Mouse (Mus musculus): ENCODE data around the gene Ptchd4. TPM values are rescaled to one million over a fixed set of nuclear protein-coding genes. Genes with fewer than 3 reads are reported as not detected.

Ptchd4 gene
- polyA plus RNA-seq, 1 experiment from 2014 or later, result 0.37 TPM

DNA sequence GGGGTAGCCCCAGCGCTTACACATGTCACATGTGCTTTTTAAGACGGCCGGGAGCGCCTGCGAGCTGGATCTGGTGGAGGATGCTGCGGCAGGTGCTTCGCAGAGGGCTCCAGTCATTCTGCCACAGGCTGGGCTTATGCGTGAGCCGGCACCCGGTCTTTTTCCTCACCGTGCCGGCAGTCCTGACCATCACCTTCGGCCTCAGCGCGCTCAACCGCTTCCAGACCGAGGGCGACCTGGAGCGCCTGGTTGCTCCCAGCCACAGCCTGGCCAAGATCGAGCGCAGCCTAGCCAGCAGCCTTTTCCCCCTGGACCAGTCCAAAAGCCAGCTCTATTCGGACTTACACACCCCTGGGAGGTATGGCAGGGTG is 850 bp downstream of the Ptchd4 start:
- H3K36me3 ChIP-seq, result no peaks in the 10 kb centered on the region
- peak overlapping the region; percentile 95 for H3K4me2 ChIP-seq
- no peak overlapping the region for H3K27ac ChIP-seq
- no peaks in the 10 kb centered on the region for H3K9me3 ChIP-seq
- WGBS, result under 1% methylated on average over 21 of the region's 22 CpGs
- no peak overlapping the region for H3K9ac ChIP-seq
- H3K4me3 ChIP-seq (replicated peaks), result peak overlapping the region; percentile 47
- no peak; the same call in 1 of the 2 replicates for ATAC-seq (ENCODE audit: insufficient read depth, low FRiP score, low read depth)
- peaks cover 4% of the 10 kb centered on the region; the same call in 1 of the 2 replicates for H3K4me1 ChIP-seq
- 0 out of 2 replicates have a peak, but pooled peaks cover 14% of the 10 kb centered on the region for H3K27me3 ChIP-seq (replicated peaks)

DNA sequence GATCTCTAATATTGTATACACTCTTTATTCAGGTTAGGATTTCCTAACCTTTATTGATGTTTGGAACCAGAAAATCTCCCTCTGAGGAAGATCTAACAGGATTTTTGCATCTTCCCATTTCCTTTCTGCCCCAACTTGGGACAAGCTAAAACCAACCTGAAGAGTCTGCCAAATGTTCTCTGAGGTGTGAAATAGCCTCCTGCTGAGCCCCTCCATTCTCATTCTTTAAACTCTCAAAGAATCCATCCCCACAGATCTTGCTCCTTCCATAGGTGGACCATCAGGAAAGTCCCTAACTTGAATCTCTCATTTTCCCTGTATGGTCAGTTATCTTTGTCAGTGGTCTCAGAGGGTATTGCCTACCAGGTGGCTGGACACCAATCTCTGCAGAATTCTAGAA is 20.0 kb downstream of the Ptchd4 start:
- no peaks in the 10 kb centered on the region for H3K4me1 ChIP-seq
- H3K27ac ChIP-seq, result no peak overlapping the region
- H3K36me3 ChIP-seq, result no peaks in the 10 kb centered on the region
- H3K4me3 ChIP-seq (replicated peaks), result no peak overlapping the region
- no peak overlapping the region for H3K4me2 ChIP-seq
- no peaks in the 10 kb centered on the region for H3K9me3 ChIP-seq
- ATAC-seq (ENCODE audit: insufficient read depth, low FRiP score, low read depth), result no peak
- no peaks in the 10 kb centered on the region for H3K27me3 ChIP-seq (replicated peaks)
- no peak overlapping the region for H3K9ac ChIP-seq

GRCm38 (mm10) chr17:42336571-42336970 is 20.8 kb downstream of the Ptchd4 start:
- H3K27me3 ChIP-seq (replicated peaks), result no peaks in the 10 kb centered on the region
- no peak overlapping the region for H3K27ac ChIP-seq
- no peak for ATAC-seq (ENCODE audit: insufficient read depth, low FRiP score, low read depth)
- 78% methylated on average over 6 of the region's 6 CpGs for WGBS
- H3K4me1 ChIP-seq, result no peaks in the 10 kb centered on the region
- H3K9ac ChIP-seq, result no peak overlapping the region
- no peak overlapping the region for H3K4me2 ChIP-seq
- no peak overlapping the region for H3K4me3 ChIP-seq (replicated peaks)
- no peaks in the 10 kb centered on the region for H3K9me3 ChIP-seq
- no peaks in the 10 kb centered on the region for H3K36me3 ChIP-seq

- no peak overlapping the region for H3K9ac ChIP-seq
- no peaks in the 10 kb centered on the region for H3K9me3 ChIP-seq
- H3K4me3 ChIP-seq (replicated peaks), result no peak overlapping the region
- H3K4me2 ChIP-seq, result no peak overlapping the region
- no peaks in the 10 kb centered on the region for H3K36me3 ChIP-seq
- H3K27me3 ChIP-seq (replicated peaks), result no peaks in the 10 kb centered on the region
- H3K4me1 ChIP-seq, result no peaks in the 10 kb centered on the region
- ATAC-seq (ENCODE audit: insufficient read depth, low FRiP score, low read depth), result no peak
- H3K27ac ChIP-seq, result no peak overlapping the region
Measured at GRCm38 (mm10) chr17:42346027-42346426, 30.3 kb downstream of the Ptchd4 start.

DNA sequence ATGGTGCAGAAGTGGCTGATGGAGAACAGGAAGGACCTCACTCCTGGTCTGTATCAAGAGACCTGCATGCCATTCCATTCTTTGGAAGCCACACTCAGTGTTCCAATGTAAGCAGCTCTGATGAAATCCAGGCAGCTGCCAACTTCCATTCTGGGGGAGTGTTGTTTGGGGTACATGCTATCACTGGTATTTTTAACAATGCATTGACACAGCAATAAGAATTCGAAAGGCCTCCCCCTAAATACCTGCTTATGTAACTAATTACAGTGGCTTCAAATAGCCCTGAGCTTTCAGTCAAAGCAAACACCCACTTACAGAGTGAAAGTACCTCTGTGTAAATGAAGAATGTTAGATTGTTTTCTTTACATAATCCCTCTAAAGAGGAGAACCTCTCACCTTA is 42.7 kb downstream of the Ptchd4 start:
- Histone ChIP-seq H3K9me3 (no peaks in the 10 kb centered on the region), H3K36me3 (no peaks in the 10 kb centered on the region), H3K27ac (no peak overlapping the region), H3K4me2 (no peak overlapping the region), H3K4me1 (no peaks in the 10 kb centered on the region), H3K4me3 (replicated peaks) (no peak overlapping the region), H3K27me3 (replicated peaks) (no peaks in the 10 kb centered on the region), H3K9ac (no peak overlapping the region)
- ATAC-seq (ENCODE audit: insufficient read depth, low FRiP score, low read depth), result no peak
- WGBS, result 36% methylated on average over 1 of the region's 1 CpGs

GRCm38 (mm10) chr17:42363085-42363710 is 47.5 kb downstream of the Ptchd4 start:
- WGBS, result 78% methylated on average over 6 of the region's 6 CpGs
- Histone ChIP-seq H3K27me3 (replicated peaks) (no peaks in the 10 kb centered on the region), H3K9ac (no peak overlapping the region), H3K4me1 (no peaks in the 10 kb centered on the region), H3K36me3 (no peaks in the 10 kb centered on the region), H3K9me3 (no peaks in the 10 kb centered on the region), H3K4me2 (no peak overlapping the region), H3K4me3 (replicated peaks) (no peak overlapping the region), H3K27ac (no peak overlapping the region)
- ATAC-seq (ENCODE audit: insufficient read depth, low FRiP score, low read depth), result no peak

- Histone ChIP-seq H3K4me1 (no peaks in the 10 kb centered on the region), H3K27me3 (replicated peaks) (no peaks in the 10 kb centered on the region), H3K4me3 (replicated peaks) (no peak overlapping the region), H3K36me3 (no peaks in the 10 kb centered on the region), H3K9me3 (no peaks in the 10 kb centered on the region), H3K9ac (no peak overlapping the region), H3K4me2 (no peak overlapping the region), H3K27ac (no peak overlapping the region)
- WGBS, result 53% methylated on average over 1 of the region's 1 CpGs
- no peak for ATAC-seq (ENCODE audit: insufficient read depth, low FRiP score, low read depth)
Measured at GRCm38 (mm10) chr17:42364716-42365115, 49.0 kb downstream of the Ptchd4 start.

DNA sequence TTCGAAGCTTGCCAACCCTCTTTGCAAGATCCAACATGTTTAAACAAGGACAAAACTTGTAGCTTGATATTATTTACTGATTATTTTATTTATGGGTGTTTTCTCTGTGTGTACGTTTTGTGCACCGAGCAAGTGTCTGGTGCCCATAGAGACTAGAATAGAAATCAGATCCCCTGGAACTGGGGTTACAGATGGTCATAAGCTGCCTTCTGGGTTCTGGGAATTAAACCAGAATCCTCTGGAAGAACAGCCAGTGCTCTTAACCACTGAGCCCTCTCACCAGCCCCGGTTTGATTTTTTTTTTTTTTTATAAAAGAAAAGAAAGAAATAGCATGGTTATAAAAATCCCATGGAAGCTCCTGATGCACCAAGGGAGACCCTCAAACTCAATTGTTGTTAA is 59.1 kb downstream of the Ptchd4 start:
- Histone ChIP-seq H3K9ac (no peak overlapping the region), H3K4me1 (no peaks in the 10 kb centered on the region), H3K27me3 (replicated peaks) (no peaks in the 10 kb centered on the region), H3K4me3 (replicated peaks) (no peak overlapping the region), H3K4me2 (no peak overlapping the region), H3K27ac (no peak overlapping the region), H3K36me3 (no peaks in the 10 kb centered on the region), H3K9me3 (no peaks in the 10 kb centered on the region)
- WGBS, result 77% methylated on average over 4 of the region's 4 CpGs
- no peak for ATAC-seq (ENCODE audit: insufficient read depth, low FRiP score, low read depth)

GRCm38 (mm10) chr17:42393086-42393485 is 77.3 kb downstream of the Ptchd4 start:
- Histone ChIP-seq H3K4me3 (replicated peaks) (no peak overlapping the region), H3K9ac (no peak overlapping the region), H3K4me2 (no peak overlapping the region), H3K27ac (no peak overlapping the region), H3K9me3 (no peaks in the 10 kb centered on the region), H3K36me3 (no peaks in the 10 kb centered on the region), H3K4me1 (no peaks in the 10 kb centered on the region), H3K27me3 (replicated peaks) (no peaks in the 10 kb centered on the region)
- no peak for ATAC-seq (ENCODE audit: insufficient read depth, low FRiP score, low read depth)

GRCm38 (mm10) chr17:42395299-42395698 is 79.6 kb downstream of the Ptchd4 start:
- ATAC-seq (ENCODE audit: insufficient read depth, low FRiP score, low read depth), result no peak
- Histone ChIP-seq H3K36me3 (no peaks in the 10 kb centered on the region), H3K9ac (no peak overlapping the region), H3K4me2 (no peak overlapping the region), H3K27me3 (replicated peaks) (no peaks in the 10 kb centered on the region), H3K27ac (no peak overlapping the region), H3K9me3 (no peaks in the 10 kb centered on the region), H3K4me3 (replicated peaks) (no peak overlapping the region), H3K4me1 (no peaks in the 10 kb centered on the region)
- 87% methylated on average over 3 of the region's 3 CpGs for WGBS

DNA sequence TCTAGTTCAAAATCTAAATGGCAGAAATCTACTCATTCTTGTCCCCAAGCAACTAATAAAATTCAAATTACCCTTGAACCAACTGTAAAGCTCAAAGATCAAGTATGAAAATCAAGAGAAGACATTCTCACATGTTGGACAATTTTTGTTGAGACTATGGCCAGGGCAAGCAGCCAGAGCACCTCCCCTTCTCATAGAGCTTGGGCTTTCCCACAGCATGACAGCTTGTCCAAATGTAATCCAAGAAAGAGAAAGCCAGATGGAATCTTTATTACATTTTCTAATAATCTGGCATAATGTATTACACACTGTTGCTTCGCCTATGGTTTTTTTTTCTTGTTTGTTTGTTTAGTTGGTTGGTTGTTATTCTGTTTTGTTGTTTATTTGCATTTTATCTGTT is 102.7 kb downstream of the Ptchd4 start:
- Histone ChIP-seq H3K9ac (no peak overlapping the region), H3K9me3 (no peaks in the 10 kb centered on the region), H3K4me3 (replicated peaks) (no peak overlapping the region), H3K27ac (no peak overlapping the region), H3K36me3 (no peaks in the 10 kb centered on the region), H3K27me3 (replicated peaks) (no peaks in the 10 kb centered on the region), H3K4me2 (no peak overlapping the region), H3K4me1 (no peaks in the 10 kb centered on the region)
- no peak for ATAC-seq (ENCODE audit: insufficient read depth, low FRiP score, low read depth)
- WGBS, result 70% methylated on average over 1 of the region's 1 CpGs

- 70% methylated on average over 1 of the region's 1 CpGs for WGBS
Measured at GRCm38 (mm10) chr17:42427961-42428360, 112.2 kb downstream of the Ptchd4 start.

GRCm38 (mm10) chr17:42430380-42430779 is 114.6 kb downstream of the Ptchd4 start:
- no peaks in the 10 kb centered on the region for H3K36me3 ChIP-seq
- H3K4me2 ChIP-seq, result no peak overlapping the region
- H3K9me3 ChIP-seq, result no peaks in the 10 kb centered on the region
- H3K4me3 ChIP-seq (replicated peaks), result no peak overlapping the region
- 81% methylated on average over 2 of the region's 2 CpGs for WGBS
- no peak overlapping the region for H3K9ac ChIP-seq
- no peak for ATAC-seq (ENCODE audit: insufficient read depth, low FRiP score, low read depth)
- H3K27ac ChIP-seq, result no peak overlapping the region
- no peaks in the 10 kb centered on the region for H3K27me3 ChIP-seq (replicated peaks)
- H3K4me1 ChIP-seq, result no peaks in the 10 kb centered on the region

More at GRCm38 (mm10) chr17:42427961-42428360, 112.2 kb downstream of the Ptchd4 start:
- Histone ChIP-seq H3K27me3 (replicated peaks) (no peaks in the 10 kb centered on the region), H3K4me3 (replicated peaks) (no peak overlapping the region), H3K4me1 (no peaks in the 10 kb centered on the region), H3K27ac (no peak overlapping the region), H3K36me3 (no peaks in the 10 kb centered on the region), H3K9ac (no peak overlapping the region), H3K4me2 (no peak overlapping the region), H3K9me3 (no peaks in the 10 kb centered on the region)
- ATAC-seq (ENCODE audit: insufficient read depth, low FRiP score, low read depth), result no peak

All from stomach, embryonic 15.5 days (tissue).